Mouse (Mus musculus) CH12.LX (cell line): ENCODE results near the gene Macrod2. TPM values are rescaled to one million over a fixed set of nuclear protein-coding genes. Genes with fewer than 3 reads are reported as not detected.

Experiments
- DNase-seq: peaks from one replicate; pipeline ENCODE4 v3.0.0-alpha.2; 2013; ENCODE audit errors: extremely low read depth
- H3K27ac ChIP-seq: 2 replicates; pipeline ENCODE4 v1.5.1; 2012; ENCODE audit warnings: low read depth, mild to moderate bottlenecking, control low read depth, moderate library complexity; ENCODE audit not compliant: insufficient read depth
- H3K27me3 ChIP-seq: replicated peaks from 2 replicates; pipeline ENCODE3; 2012; ENCODE audit warnings: inconsistent platforms
- H3K36me3 ChIP-seq, 2 experiments: replicated peaks in 1 of 2; 2 replicates each; pipeline versions ENCODE3 to v1.6.1; 2012; ENCODE audit warnings: inconsistent platforms in 1 of 2, low read length in 1 of 2, mild to moderate bottlenecking in 1 of 2, mixed read lengths in 1 of 2, moderate library complexity in 1 of 2; ENCODE audit not compliant: control insufficient read depth in 1 of 2, insufficient read depth in 1 of 2
- H3K4me1 ChIP-seq, 2 experiments: 2 replicates each; pipeline ENCODE4 v1.6.1; 2012; ENCODE audit warnings: inconsistent platforms in 1 of 2, moderate library complexity in 1 of 2; ENCODE audit not compliant: insufficient read depth in 2 of 2, control insufficient read depth in 1 of 2
- H3K4me2 ChIP-seq: 2 replicates; pipeline ENCODE4 v1.6.1; 2012; ENCODE audit warnings: low read depth, mild to moderate bottlenecking, control low read depth; ENCODE audit not compliant: poor library complexity, insufficient read depth, severe bottlenecking
- H3K4me3 ChIP-seq, 3 experiments: fragments of 150-350 bp in 1 of 3; sonication (generic) in 1 of 3; replicated peaks in 1 of 3; 2 replicates each; pipeline versions ENCODE3 to v1.5.1; 2011 to 2012; ENCODE audit warnings: low read depth in 2 of 3, low read length in 2 of 3, mild to moderate bottlenecking in 2 of 3, moderate library complexity in 2 of 3, control low read depth in 1 of 3, improper control_type of control experiment in 1 of 3, inconsistent platforms in 1 of 3, mixed read lengths in 1 of 3; ENCODE audit not compliant: poor library complexity in 1 of 3
- H3K79me2 ChIP-seq: replicated peaks from 2 replicates; pipeline ENCODE4 v1.6.1; 2012; ENCODE audit warnings: mild to moderate bottlenecking, moderate library complexity; ENCODE audit not compliant: control insufficient read depth, poor library complexity, insufficient read depth, severe bottlenecking; ENCODE audit errors: extremely low read depth
- H3K9ac ChIP-seq: 2 replicates; pipeline ENCODE4 v1.6.1; 2012; ENCODE audit warnings: low read depth, mild to moderate bottlenecking, control low read depth, moderate library complexity; ENCODE audit not compliant: insufficient read depth
- H3K9me3 ChIP-seq: replicated peaks from 2 replicates; pipeline ENCODE3; 2012; ENCODE audit warnings: low read length, inconsistent platforms, mixed read lengths
- BHLHE40 ChIP-seq: IDR thresholded peaks from 2 replicates; pipeline ENCODE4 v1.6.1; 2011; ENCODE audit warnings: mild to moderate bottlenecking, low read depth, low read length, improper control_type of control experiment
- CHD1 ChIP-seq: IDR thresholded peaks from 2 replicates; pipeline ENCODE4 v1.6.1; 2012; ENCODE audit warnings: low read depth, low read length, improper control_type of control experiment, inconsistent platforms
- E2F4 ChIP-seq: IDR thresholded peaks from 2 replicates; pipeline ENCODE4 v1.6.1; 2011; ENCODE audit warnings: low read depth, low read length, improper control_type of control experiment; ENCODE audit not compliant: insufficient replicate concordance
- ELF1 ChIP-seq: IDR thresholded peaks from 2 replicates; pipeline ENCODE4 v1.6.1; 2014; ENCODE audit warnings: low read depth, mild to moderate bottlenecking, inconsistent platforms, low read length, improper control_type of control experiment
- ETS1 ChIP-seq: conservative IDR thresholded peaks from 2 replicates; pipeline ENCODE4 v1.6.1; 2012; ENCODE audit warnings: low read depth, mild to moderate bottlenecking, inconsistent platforms, low read length, improper control_type of control experiment, moderate library complexity
- GABPA ChIP-seq: IDR thresholded peaks from 2 replicates; pipeline ENCODE4 v1.6.1; 2012; ENCODE audit warnings: low read depth, low read length, improper control_type of control experiment, inconsistent platforms; ENCODE audit not compliant: insufficient replicate concordance
- IRF4 ChIP-seq: IDR thresholded peaks from 2 replicates; pipeline ENCODE4 v1.6.1; 2014; ENCODE audit warnings: low read depth, mild to moderate bottlenecking, inconsistent platforms, low read length, improper control_type of control experiment
- JUN ChIP-seq: IDR thresholded peaks from 2 replicates; pipeline ENCODE4 v1.6.1; 2011; ENCODE audit warnings: low read depth, mild to moderate bottlenecking, low read length, improper control_type of control experiment, moderate library complexity; ENCODE audit not compliant: insufficient read depth
- JUND ChIP-seq: conservative IDR thresholded peaks from 2 replicates; pipeline ENCODE4 v1.6.1; 2011; ENCODE audit warnings: low read depth, low read length, improper control_type of control experiment
- MAX ChIP-seq: IDR thresholded peaks from 2 replicates; pipeline ENCODE4 v1.6.1; 2011; ENCODE audit warnings: low read length, improper control_type of control experiment
- MAZ ChIP-seq: IDR thresholded peaks from 2 replicates; pipeline ENCODE4 v1.6.1; 2012; ENCODE audit warnings: low read depth, mild to moderate bottlenecking, inconsistent platforms, low read length, improper control_type of control experiment, moderate library complexity
- MXI1 ChIP-seq: IDR thresholded peaks from 2 replicates; pipeline ENCODE4 v1.6.1; 2011; ENCODE audit warnings: mild to moderate bottlenecking, low read depth, low read length, improper control_type of control experiment
- POLR2A ChIP-seq: IDR thresholded peaks from 2 replicates; pipeline ENCODE4 v1.6.1; 2011; ENCODE audit warnings: low read depth, mild to moderate bottlenecking, improper control_type of control experiment, low read length
- POLR2AphosphoS2 ChIP-seq: IDR thresholded peaks from 2 replicates; pipeline ENCODE4 v1.6.1; 2011; ENCODE audit warnings: low read depth, low read length, improper control_type of control experiment
- SIN3A ChIP-seq: IDR thresholded peaks from 2 replicates; pipeline ENCODE4 v1.6.1; 2012; ENCODE audit warnings: low read length, improper control_type of control experiment, inconsistent platforms
- SMC3 ChIP-seq: IDR thresholded peaks from 2 replicates; pipeline ENCODE4 v1.6.1; 2011; ENCODE audit warnings: low read depth, low read length, improper control_type of control experiment
- TBP ChIP-seq: conservative IDR thresholded peaks from 2 replicates; pipeline ENCODE4 v1.6.1; 2011; ENCODE audit warnings: low read depth, low read length, improper control_type of control experiment
- TCF12 ChIP-seq: IDR thresholded peaks from 2 replicates; pipeline ENCODE4 v1.6.1; 2014; ENCODE audit warnings: low read depth, mild to moderate bottlenecking, inconsistent platforms, low read length, improper control_type of control experiment
- UBTF ChIP-seq: IDR thresholded peaks from 2 replicates; pipeline ENCODE4 v1.6.1; 2012; ENCODE audit warnings: low read depth, mild to moderate bottlenecking, inconsistent platforms, low read length, improper control_type of control experiment, moderate library complexity
- USF1 ChIP-seq: IDR thresholded peaks from 2 replicates; pipeline ENCODE4 v1.6.1; 2014; ENCODE audit warnings: low read depth, mild to moderate bottlenecking, inconsistent platforms, low read length, improper control_type of control experiment
- USF2 ChIP-seq: conservative IDR thresholded peaks from 2 replicates; pipeline ENCODE4 v1.6.1; 2011; ENCODE audit warnings: low read depth, low read length, improper control_type of control experiment
- ZMIZ1 ChIP-seq: IDR thresholded peaks from 2 replicates; pipeline ENCODE4 v1.6.1; 2012; ENCODE audit warnings: low read depth, mild to moderate bottlenecking, inconsistent platforms, low read length, improper control_type of control experiment
- ZNF384 ChIP-seq: IDR thresholded peaks from 2 replicates; pipeline ENCODE4 v1.6.1; 2012; ENCODE audit warnings: low read depth, low read length, improper control_type of control experiment, inconsistent platforms
- dilution Hi-C: fragments of 300-500 bp; cut with MboI; formaldehyde crosslinking; loops from 2 replicates; pipeline ENCODE4 v1.14.3; 2020; ENCODE audit warnings: low sequenced_read_pairs; ENCODE audit not compliant: extremely low pct_unique_long_range_greater_than_20kb, extremely low pct_ligation_motif_present
- in situ Hi-C: fragments of 300-500 bp; cut with MboI; formaldehyde crosslinking; loops from 3 replicates; pipeline ENCODE4 v1.14.3; 2019; ENCODE audit warnings: low sequenced_read_pairs, low pct_ligation_motif_present, low pct_unique_long_range_greater_than_20kb, mixed read lengths
- polyA plus RNA-seq: library from polyadenylated mRNA; unstranded; fragments of >175 nt; gene quantifications from 2 replicates; pipeline ENCODE4 v1.2.1, GENCODE M21; 2012; ENCODE audit warnings: low read depth; ENCODE audit not compliant: insufficient read length
- total RNA-seq, 2 experiments: library from RNA; depleted of rRNA; stranded (reverse); fragments of 300-350 nt in 1 of 2; fragments of >200 nt in 1 of 2; gene quantifications; 2 replicates each; pipeline ENCODE4 v1.2.3; 2012 to 2014

Gene Macrod2
- total and polyA plus RNA-seq, 3 experiments: not detected

GRCm38 (mm10) chr2:141182034-141182759, 787.1 kb downstream of the Macrod2 start:
- in situ Hi-C loops (no loop called here), dilution Hi-C loops (no loop called here)
- Histone ChIP-seq H3K4me3 (no peak overlapping the region), H3K4me2 (no peak overlapping the region), H3K36me3 (no peaks in the 10 kb centered on the region), H3K27me3 (no peaks in the 10 kb centered on the region), H3K9me3 (peaks cover 14% of the 10 kb centered on the region), H3K79me2 (no peaks in the 10 kb centered on the region), H3K9ac (no peak overlapping the region), H3K4me1 (no peaks in the 10 kb centered on the region), H3K27ac (no peak overlapping the region)
- no peak for DNase-seq
- TF ChIP-seq JUND: no peak
- no peak for TF ChIP-seq MXI1
- no peak for TF ChIP-seq GABPA
- TF ChIP-seq USF1: no peak
- TF ChIP-seq POLR2AphosphoS2: no peak
- no peak for TF ChIP-seq ELF1
- no peak for TF ChIP-seq SIN3A
- no peak for TF ChIP-seq JUN

- no peak for DNase-seq
- no peaks in the 10 kb centered on the region for H3K79me2 ChIP-seq
- H3K4me2 ChIP-seq: no peak overlapping the region
- dilution Hi-C loops (no loop called here), in situ Hi-C loops (no loop called here)
- no peaks in the 10 kb centered on the region for H3K4me1 ChIP-seq
- no peaks in the 10 kb centered on the region for H3K36me3 ChIP-seq
- no peak overlapping the region for H3K9ac ChIP-seq
- TF ChIP-seq ETS1 (no peak), ZMIZ1 (no peak), TCF12 (no peak), BHLHE40 (no peak), MAZ (no peak)
- H3K27ac ChIP-seq: no peak overlapping the region
- no peak overlapping the region for H3K4me3 ChIP-seq
- H3K9me3 ChIP-seq: peaks cover 29% of the 10 kb centered on the region
- no peaks in the 10 kb centered on the region for H3K27me3 ChIP-seq
Observed at GRCm38 (mm10) chr2:141194476-141194875, 799.4 kb downstream of the Macrod2 start.

GRCm38 (mm10) chr2:141200481-141200880, 805.4 kb downstream of the Macrod2 start:
- dilution Hi-C loops (no loop called here), in situ Hi-C loops (no loop called here)
- Histone ChIP-seq H3K9me3 (peaks cover 36% of the 10 kb centered on the region), H3K36me3 (no peaks in the 10 kb centered on the region), H3K27me3 (no peaks in the 10 kb centered on the region), H3K4me3 (no peak overlapping the region), H3K79me2 (no peaks in the 10 kb centered on the region), H3K4me2 (no peak overlapping the region), H3K9ac (no peak overlapping the region), H3K4me1 (no peaks in the 10 kb centered on the region), H3K27ac (no peak overlapping the region)
- no peak for TF ChIP-seq CHD1
- TF ChIP-seq IRF4: no peak
- no peak for TF ChIP-seq ZNF384
- TF ChIP-seq USF2: no peak
- TF ChIP-seq POLR2A: no peak
- TF ChIP-seq USF1: no peak
- no peak for TF ChIP-seq SMC3
- TF ChIP-seq TCF12: no peak
- no peak for TF ChIP-seq E2F4
- TF ChIP-seq UBTF: no peak
- no peak for TF ChIP-seq MAX
- TF ChIP-seq TBP: no peak
- no peak for TF ChIP-seq GABPA
- DNase-seq: no peak
